Mouse (Mus musculus): ENCODE measurements around the gene Cln3. TPM values are rescaled to one million over a fixed set of nuclear protein-coding genes. Genes with fewer than 3 reads are reported as not detected.

Cln3 gene
- 14.2 and 21.8 TPM in 2 replicates for polyA plus RNA-seq (2014; fragmentation: Nextera tagmentation; extraction: Ambion mirVana)

DNA sequence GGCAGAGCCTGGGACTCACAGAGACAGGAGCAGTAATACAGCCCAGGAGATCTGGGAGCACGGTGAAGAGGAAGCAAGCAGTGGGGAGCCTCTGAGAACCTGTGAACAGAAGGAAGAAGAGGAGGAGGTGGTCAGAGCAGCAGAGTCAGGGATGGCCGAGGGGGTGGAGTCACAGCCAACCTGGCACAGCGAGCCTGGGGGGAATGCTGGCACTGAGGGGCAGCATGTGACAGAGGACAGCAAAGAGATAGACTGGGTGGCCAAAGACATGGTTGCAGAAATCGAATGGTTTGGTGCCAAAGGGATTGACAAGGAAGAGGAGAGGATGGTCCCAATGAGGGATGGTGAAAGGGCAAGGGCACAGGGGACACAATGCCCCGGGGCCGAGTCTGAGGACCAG is at the start of gene Cln3:
Gene Cln3, minus strand, starts transcription at position 101 of the 400 bp plus-strand sequence.
- ATAC-seq (ENCODE audit: insufficient number of reproducible peaks, insufficient read depth, low FRiP score, low read depth), result no peak
- H3K9ac ChIP-seq (ENCODE audit: low read length), result no peak within 1 kb of the TSS
- H3K4me1 ChIP-seq (ENCODE audit: control insufficient read depth in 2 of 2, insufficient read depth in 2 of 2, low read length in 2 of 2), result peaks cover 0 to 7% of the 10 kb centered on the region in 2 experiments
- H3K9me3 ChIP-seq (ENCODE audit: control insufficient read depth, low read length), result no peaks in the 10 kb centered on the region
- H3K27me3 ChIP-seq (ENCODE audit: control insufficient read depth, insufficient read depth, low read length), result peaks cover 10% of the 10 kb centered on the region
- H3K27ac ChIP-seq (replicated peaks in 1 of 2; ENCODE audit: control insufficient read depth in 1 of 2, insufficient read depth in 1 of 2, low read depth in 2 of 2, low read length in 2 of 2), result no peak within 1 kb of the TSS
- no peak within 1 kb of the TSS for H3K4me2 ChIP-seq (ENCODE audit: low read length)
- 72% methylated on average over 6 of the region's 6 CpGs for WGBS
- no peaks in the 10 kb centered on the region for H3K36me3 ChIP-seq (ENCODE audit: control insufficient read depth, insufficient read depth, low read length)
- H3K4me3 ChIP-seq (ENCODE audit: control insufficient read depth in 1 of 2, insufficient read depth in 1 of 2, low read depth in 1 of 2, low read length in 2 of 2), result no peak within 1 kb of the TSS

DNA sequence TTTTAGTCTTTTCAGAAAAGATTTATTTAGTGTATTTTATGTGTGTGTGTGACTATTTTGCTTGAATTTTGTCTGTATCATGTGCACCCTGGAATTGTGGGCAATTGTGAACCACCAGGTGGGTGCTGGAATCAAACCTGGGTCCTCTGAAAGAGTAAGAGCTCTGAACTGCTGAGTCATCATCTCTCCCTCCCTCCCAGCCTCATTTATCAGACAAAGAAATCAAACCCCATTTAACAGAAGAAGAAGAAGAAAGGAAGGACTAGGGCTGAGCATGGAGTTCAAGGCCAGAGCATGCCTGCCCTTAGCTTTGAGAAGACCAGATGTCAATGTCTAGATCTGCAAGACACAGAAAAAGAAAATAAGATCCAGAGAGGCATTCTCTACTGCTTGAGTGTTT is 49.8 kb upstream of the Cln3 start:
- H3K27me3 ChIP-seq (ENCODE audit: control insufficient read depth, insufficient read depth, low read length), result no peaks in the 10 kb centered on the region; the same call in 1 of the 2 replicates
- H3K9ac ChIP-seq (ENCODE audit: low read length), result no peak overlapping the region
- no peaks in the 10 kb centered on the region for H3K36me3 ChIP-seq (ENCODE audit: control insufficient read depth, insufficient read depth, low read length)
- no peaks in the 10 kb centered on the region for H3K4me1 ChIP-seq (ENCODE audit: control insufficient read depth in 2 of 2, insufficient read depth in 2 of 2, low read length in 2 of 2)
- no peak overlapping the region for H3K4me2 ChIP-seq (ENCODE audit: low read length)
- no peak overlapping the region for H3K27ac ChIP-seq (replicated peaks in 1 of 2; ENCODE audit: control insufficient read depth in 1 of 2, insufficient read depth in 1 of 2, low read depth in 2 of 2, low read length in 2 of 2)
- ATAC-seq (ENCODE audit: insufficient number of reproducible peaks, insufficient read depth, low FRiP score, low read depth), result no peak
- H3K4me3 ChIP-seq (ENCODE audit: control insufficient read depth in 1 of 2, insufficient read depth in 1 of 2, low read depth in 1 of 2, low read length in 2 of 2), result no peak overlapping the region
- H3K9me3 ChIP-seq (ENCODE audit: control insufficient read depth, low read length), result no peaks in the 10 kb centered on the region

DNA sequence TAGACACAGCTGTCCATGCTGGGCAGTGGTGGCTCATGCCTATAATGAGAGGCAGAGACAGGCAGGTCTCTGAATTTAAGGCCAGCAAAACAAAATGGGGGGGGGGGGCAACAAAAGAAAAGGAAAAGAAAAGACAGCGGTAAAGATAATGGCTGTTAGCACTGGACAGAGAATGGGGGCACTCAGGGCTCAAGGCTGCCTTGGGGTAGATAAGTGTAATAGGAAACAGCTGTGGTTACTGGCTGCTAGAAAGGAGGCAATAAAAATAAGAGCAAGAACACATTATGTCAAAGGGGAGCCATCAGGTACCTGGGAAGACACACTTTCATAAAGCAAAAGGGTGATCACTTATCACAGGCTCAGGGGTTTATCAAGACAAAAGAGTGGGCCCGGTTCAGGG is 46.9 kb upstream of the Cln3 start:
- 53% methylated on average over 2 of the region's 2 CpGs for WGBS
- no peak overlapping the region for H3K4me3 ChIP-seq (ENCODE audit: control insufficient read depth in 1 of 2, insufficient read depth in 1 of 2, low read depth in 1 of 2, low read length in 2 of 2)
- no peaks in the 10 kb centered on the region for H3K36me3 ChIP-seq (ENCODE audit: control insufficient read depth, insufficient read depth, low read length)
- H3K9ac ChIP-seq (ENCODE audit: low read length), result no peak overlapping the region
- no peak overlapping the region for H3K4me2 ChIP-seq (ENCODE audit: low read length)
- no peak overlapping the region for H3K27ac ChIP-seq (replicated peaks in 1 of 2; ENCODE audit: control insufficient read depth in 1 of 2, insufficient read depth in 1 of 2, low read depth in 2 of 2, low read length in 2 of 2)
- ATAC-seq (ENCODE audit: insufficient number of reproducible peaks, insufficient read depth, low FRiP score, low read depth), result no peak
- no peaks in the 10 kb centered on the region for H3K9me3 ChIP-seq (ENCODE audit: control insufficient read depth, low read length)
- no peaks in the 10 kb centered on the region for H3K27me3 ChIP-seq (ENCODE audit: control insufficient read depth, insufficient read depth, low read length)
- no peaks in the 10 kb centered on the region; a peak in 1 of 4 replicates for H3K4me1 ChIP-seq (ENCODE audit: control insufficient read depth in 2 of 2, insufficient read depth in 2 of 2, low read length in 2 of 2)

DNA sequence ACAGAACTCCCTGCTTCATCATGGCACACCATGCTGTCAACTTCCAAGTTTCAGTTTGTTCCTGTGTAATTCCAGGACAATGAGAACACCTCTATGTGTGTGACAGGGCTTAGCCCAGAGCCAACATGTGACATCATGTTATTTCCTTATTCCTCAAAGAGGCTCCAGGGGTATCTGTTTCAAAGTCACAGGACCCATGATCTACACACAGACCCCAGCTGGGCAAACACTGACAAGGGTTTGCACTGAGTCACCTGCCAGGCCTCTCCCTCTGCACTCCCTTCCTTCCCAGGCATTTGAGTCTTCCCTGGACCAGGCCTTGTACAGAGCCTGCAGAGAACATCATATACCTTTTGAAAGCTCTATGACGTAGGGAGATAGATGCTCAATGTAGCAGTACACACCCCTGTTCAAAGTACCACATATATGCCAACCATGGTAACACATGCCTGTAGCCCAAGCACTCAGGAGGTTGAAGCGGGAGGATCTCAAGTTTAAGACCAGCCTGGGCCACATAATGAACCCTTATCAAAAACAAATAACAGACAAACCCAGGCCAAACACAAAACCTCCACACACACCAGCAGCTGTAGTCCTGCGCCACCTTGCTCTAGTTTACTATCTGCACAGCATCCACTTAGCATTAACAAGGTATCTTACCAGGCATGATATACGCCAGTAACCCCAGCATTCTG is 45.4 kb upstream of the Cln3 start, which contains the start of gene Nupr1:
Gene Nupr1, minus strand, starts transcription at position 38 of the 695 bp plus-strand sequence.
- ATAC-seq (ENCODE audit: insufficient number of reproducible peaks, insufficient read depth, low FRiP score, low read depth), result no peak
- 84% methylated on average over 4 of the region's 4 CpGs for WGBS
- no peak within 1 kb of the TSS for H3K9ac ChIP-seq (ENCODE audit: low read length)
- H3K4me3 ChIP-seq (ENCODE audit: control insufficient read depth in 1 of 2, insufficient read depth in 1 of 2, low read depth in 1 of 2, low read length in 2 of 2), result no peak within 1 kb of the TSS
- no peaks in the 10 kb centered on the region for H3K9me3 ChIP-seq (ENCODE audit: control insufficient read depth, low read length)
- H3K4me2 ChIP-seq (ENCODE audit: low read length), result no peak within 1 kb of the TSS
- no peaks in the 10 kb centered on the region for H3K36me3 ChIP-seq (ENCODE audit: control insufficient read depth, insufficient read depth, low read length)
- H3K27ac ChIP-seq (replicated peaks in 1 of 2; ENCODE audit: control insufficient read depth in 1 of 2, insufficient read depth in 1 of 2, low read depth in 2 of 2, low read length in 2 of 2), result no peak within 1 kb of the TSS
- no peaks in the 10 kb centered on the region for H3K27me3 ChIP-seq (ENCODE audit: control insufficient read depth, insufficient read depth, low read length)
- no peaks in the 10 kb centered on the region; a peak in 1 of 4 replicates for H3K4me1 ChIP-seq (ENCODE audit: control insufficient read depth in 2 of 2, insufficient read depth in 2 of 2, low read length in 2 of 2)

DNA sequence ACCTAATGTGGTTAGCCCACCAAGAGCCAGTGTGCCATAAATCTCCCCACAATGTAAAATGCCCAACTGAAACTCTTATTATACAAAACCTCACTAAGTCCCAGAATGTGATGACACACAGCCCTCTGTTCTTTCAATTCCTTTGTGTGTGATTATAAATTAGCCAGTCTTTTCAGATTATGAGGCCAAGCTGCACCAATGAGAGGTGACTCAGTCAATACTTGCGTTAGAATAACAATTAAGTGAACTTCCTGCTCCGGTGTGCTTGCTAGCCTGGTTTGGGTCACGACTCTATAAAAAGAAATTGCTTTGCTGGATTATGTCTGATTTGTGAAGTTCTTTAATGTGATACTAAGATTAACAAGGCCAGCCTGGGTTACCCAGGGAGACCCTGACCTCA is 44.3 kb upstream of the Cln3 start:
- no peak overlapping the region for H3K27ac ChIP-seq (replicated peaks in 1 of 2; ENCODE audit: control insufficient read depth in 1 of 2, insufficient read depth in 1 of 2, low read depth in 2 of 2, low read length in 2 of 2)
- ATAC-seq (ENCODE audit: insufficient number of reproducible peaks, insufficient read depth, low FRiP score, low read depth), result no peak
- WGBS, result 57% methylated on average over 3 of the region's 3 CpGs

GRCm38 (mm10) chr7:126628111-126628510 is 42.5 kb upstream of the Cln3 start:
- ATAC-seq (ENCODE audit: insufficient number of reproducible peaks, insufficient read depth, low FRiP score, low read depth), result no peak
- Histone ChIP-seq H3K4me1 (ENCODE audit: control insufficient read depth in 2 of 2, insufficient read depth in 2 of 2, low read length in 2 of 2) (peaks cover 0 to 7% of the 10 kb centered on the region in 2 experiments; a peak in 1 of 4 replicates), H3K36me3 (ENCODE audit: control insufficient read depth, insufficient read depth, low read length) (no peaks in the 10 kb centered on the region), H3K4me3 (ENCODE audit: control insufficient read depth in 1 of 2, insufficient read depth in 1 of 2, low read depth in 1 of 2, low read length in 2 of 2) (no peak overlapping the region), H3K27ac (replicated peaks in 1 of 2; ENCODE audit: control insufficient read depth in 1 of 2, insufficient read depth in 1 of 2, low read depth in 2 of 2, low read length in 2 of 2) (peak overlapping the region; percentile 9; a peak in 1 of 4 replicates), H3K9me3 (ENCODE audit: control insufficient read depth, low read length) (no peaks in the 10 kb centered on the region), H3K27me3 (ENCODE audit: control insufficient read depth, insufficient read depth, low read length) (no peaks in the 10 kb centered on the region), H3K4me2 (ENCODE audit: low read length) (no peak overlapping the region), H3K9ac (ENCODE audit: low read length) (no peak overlapping the region)
- WGBS, result 57% methylated on average over 6 of the region's 6 CpGs

More for the DNA sequence above, 44.3 kb upstream of the Cln3 start:
- Histone ChIP-seq H3K4me1 (ENCODE audit: control insufficient read depth in 2 of 2, insufficient read depth in 2 of 2, low read length in 2 of 2) (peaks cover 0 to 7% of the 10 kb centered on the region in 2 experiments; a peak in 1 of 4 replicates), H3K4me3 (ENCODE audit: control insufficient read depth in 1 of 2, insufficient read depth in 1 of 2, low read depth in 1 of 2, low read length in 2 of 2) (no peak overlapping the region), H3K9me3 (ENCODE audit: control insufficient read depth, low read length) (no peaks in the 10 kb centered on the region), H3K9ac (ENCODE audit: low read length) (no peak overlapping the region), H3K27me3 (ENCODE audit: control insufficient read depth, insufficient read depth, low read length) (no peaks in the 10 kb centered on the region), H3K36me3 (ENCODE audit: control insufficient read depth, insufficient read depth, low read length) (no peaks in the 10 kb centered on the region), H3K4me2 (ENCODE audit: low read length) (no peak overlapping the region)

GRCm38 (mm10) chr7:126625807-126626600 is 40.4 kb upstream of the Cln3 start:
- no peaks in the 10 kb centered on the region for H3K36me3 ChIP-seq (ENCODE audit: control insufficient read depth, insufficient read depth, low read length)
- no peak for ATAC-seq (ENCODE audit: insufficient number of reproducible peaks, insufficient read depth, low FRiP score, low read depth)
- H3K9me3 ChIP-seq (ENCODE audit: control insufficient read depth, low read length), result no peaks in the 10 kb centered on the region
- H3K9ac ChIP-seq (ENCODE audit: low read length), result no peak overlapping the region
- no peak overlapping the region; a peak in 1 of 4 replicates for H3K27ac ChIP-seq (replicated peaks in 1 of 2; ENCODE audit: control insufficient read depth in 1 of 2, insufficient read depth in 1 of 2, low read depth in 2 of 2, low read length in 2 of 2)
- WGBS, result 85% methylated on average over 3 of the region's 3 CpGs
- H3K4me1 ChIP-seq (ENCODE audit: control insufficient read depth in 2 of 2, insufficient read depth in 2 of 2, low read length in 2 of 2), result peaks cover 5 to 11% of the 10 kb centered on the region in 2 experiments; a peak in 2 of 4 replicates
- H3K27me3 ChIP-seq (ENCODE audit: control insufficient read depth, insufficient read depth, low read length), result no peaks in the 10 kb centered on the region
- H3K4me2 ChIP-seq (ENCODE audit: low read length), result no peak overlapping the region
- H3K4me3 ChIP-seq (ENCODE audit: control insufficient read depth in 1 of 2, insufficient read depth in 1 of 2, low read depth in 1 of 2, low read length in 2 of 2), result no peak overlapping the region

All from heart, embryonic 14.5 days (tissue).